9 mouse cellular contexts compared by ENCODE assay signal in the genomic region with DNA sequence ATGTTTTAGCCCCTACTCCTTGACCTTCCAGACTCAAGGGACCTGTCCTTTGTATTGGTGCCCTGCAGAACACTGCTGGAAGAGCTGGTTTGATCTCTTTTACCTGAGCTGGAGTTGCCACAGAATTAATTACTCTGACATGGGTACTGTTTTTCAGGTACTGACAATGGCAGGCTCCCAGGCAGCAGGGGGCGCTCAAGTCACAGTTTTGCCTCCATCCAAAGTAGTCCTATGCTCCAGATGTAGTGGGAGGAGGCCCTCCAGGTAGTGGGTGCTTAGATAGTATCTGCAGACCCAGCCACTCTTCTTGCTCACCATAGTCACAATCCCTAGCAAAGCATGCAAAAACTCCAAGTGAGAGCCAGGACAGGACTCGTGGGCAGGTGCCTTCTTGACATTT. TPM values are rescaled to one million over a fixed set of nuclear protein-coding genes. Genes with fewer than 3 reads are reported as not detected.
DNase-seq lines count a peak whose midpoint lies in the region; ATAC-seq and TF ChIP-seq lines count a peak whose summit lies in the region.
"Had no signal": no experiment of that assay in that cellular context is flagged by ENCODE, and none has a peak within 500 bp of the region (broad histone marks: within the 10 kb centered on the region; RNA-seq: fewer than 3 reads in every experiment).

No protein-coding gene starts in this region.

- H3K36me3 ChIP-seq in forebrain, embryonic 14.5 days (ENCODE audit: control insufficient read depth, insufficient read depth, low read length) = peaks cover 50% of the 10 kb centered on the region
- peaks cover 3% of the 10 kb centered on the region; the same call in 1 of the 2 replicates for H3K36me3 ChIP-seq in forebrain, embryonic 16.5 days (ENCODE audit: control insufficient read depth, insufficient read depth)
- peaks cover 7% of the 10 kb centered on the region; the same call in 1 of the 2 replicates for H3K36me3 ChIP-seq in midbrain, postnatal 0 days (ENCODE audit: insufficient read depth, low read length)

- H3K27me3 ChIP-seq in forebrain, embryonic 14.5 days (replicated peaks; ENCODE audit: control insufficient read depth, insufficient read depth, low read length) = no peaks in the 10 kb centered on the region
- no peaks in the 10 kb centered on the region for H3K27me3 ChIP-seq in forebrain, embryonic 16.5 days (replicated peaks; ENCODE audit: control insufficient read depth, insufficient read depth, low read length)
- H3K27me3 ChIP-seq in midbrain, postnatal 0 days (ENCODE audit: insufficient read depth, low read length) = no peaks in the 10 kb centered on the region

- H3K4me3 ChIP-seq in forebrain, embryonic 14.5 days (ENCODE audit: low read depth, low read length) = no peak overlapping the region
- no peak overlapping the region for H3K4me3 ChIP-seq in forebrain, embryonic 16.5 days (replicated peaks; ENCODE audit: low read length)
- no peak overlapping the region for H3K4me3 ChIP-seq in bone marrow macrophage, adult 2 months (ENCODE audit: insufficient read depth, low read length)
- no peak overlapping the region for H3K4me3 ChIP-seq in midbrain, postnatal 0 days (ENCODE audit: low read depth, low read length)
- H3K4me3 ChIP-seq: myocyte had no signal

- no peaks in the 10 kb centered on the region for H3K9me3 ChIP-seq in forebrain, embryonic 14.5 days (replicated peaks; ENCODE audit: control insufficient read depth, low read length)
- H3K9me3 ChIP-seq in forebrain, embryonic 16.5 days (ENCODE audit: control insufficient read depth, low read length) = no peaks in the 10 kb centered on the region
- no peaks in the 10 kb centered on the region for H3K9me3 ChIP-seq in midbrain, postnatal 0 days (ENCODE audit: low read length)

- no peak for ATAC-seq in forebrain, embryonic 14.5 days
- no peak for ATAC-seq in forebrain, embryonic 16.5 days
- ATAC-seq in erythroblast, adult 5-6 weeks (replicated peaks; ENCODE audit: low FRiP score, poor library complexity, severe bottlenecking) = peak; percentile 68
- no peak for ATAC-seq in midbrain, postnatal 0 days (ENCODE audit: low FRiP score)

- TF ChIP-seq POLR2A in bone marrow macrophage, adult 2 months (IDR thresholded peaks at IDR 0.05; ENCODE audit: borderline replicate concordance, low read depth, low read length) = no peak

- H3K4me2 ChIP-seq in forebrain, embryonic 14.5 days (ENCODE audit: low read length) = no peak overlapping the region
- H3K4me2 ChIP-seq in forebrain, embryonic 16.5 days (ENCODE audit: low read length) = no peak overlapping the region
- H3K4me2 ChIP-seq in midbrain, postnatal 0 days (ENCODE audit: low read depth, low read length, poor library complexity, severe bottlenecking) = no peak overlapping the region

- H3K4me1 ChIP-seq in forebrain, embryonic 14.5 days (ENCODE audit: control insufficient read depth, insufficient read depth, low read length) = peaks cover 4% of the 10 kb centered on the region
- H3K4me1 ChIP-seq in forebrain, embryonic 16.5 days (replicated peaks; ENCODE audit: control insufficient read depth, insufficient read depth, low read length) = peaks cover 15% of the 10 kb centered on the region
- peaks cover 6% of the 10 kb centered on the region for H3K4me1 ChIP-seq in bone marrow macrophage, adult 2 months (ENCODE audit: control insufficient read depth, insufficient read depth, low read length)
- no peaks in the 10 kb centered on the region for H3K4me1 ChIP-seq in midbrain, postnatal 0 days (ENCODE audit: insufficient read depth, low read length)

- no peak overlapping the region for H3K27ac ChIP-seq in forebrain, embryonic 14.5 days (ENCODE audit: low read depth, low read length)
- H3K27ac ChIP-seq in forebrain, embryonic 16.5 days (ENCODE audit: low read length) = no peak overlapping the region
- H3K27ac ChIP-seq in bone marrow macrophage, adult 2 months (ENCODE audit: insufficient read depth, low read depth, low read length) = no peak overlapping the region
- H3K27ac ChIP-seq in midbrain, postnatal 0 days (ENCODE audit: low read depth, low read length) = no peak overlapping the region

- peak; percentile 63 for DNase-seq in forebrain, embryonic 14.5 days (ENCODE audit: low spot score)
- DNase-seq in induced T-regulatory cell, adult 2 months (ENCODE audit: low read depth) = peak; percentile 76
- DNase-seq in left cerebral cortex, adult 9 months (ENCODE audit: low spot score in 2 of 2) = peak; percentile 23 to 79
- peak; percentile 58 for DNase-seq in midbrain, postnatal 0 days (ENCODE audit: low spot score)
- DNase-seq in spleen, postnatal 36 days (ENCODE audit: low spot score in 2 of 2) = peak; percentile 55 to 66

- TF ChIP-seq CTCF in bone marrow macrophage, adult 2 months (IDR thresholded peaks at IDR 0.05; ENCODE audit: low read depth, low read length) = peak; percentile 94
- peak; percentile 79 for TF ChIP-seq CTCF in midbrain, postnatal 0 days (IDR thresholded peaks at IDR 0.05)

- 33% methylated on average over 2 of the region's 2 CpGs for WGBS in forebrain, embryonic 14.5 days
- WGBS in forebrain, embryonic 16.5 days = 41% methylated on average over 2 of the region's 2 CpGs
- WGBS in midbrain, postnatal 0 days = 43% methylated on average over 2 of the region's 2 CpGs

- no peak overlapping the region for H3K9ac ChIP-seq in forebrain, embryonic 14.5 days (ENCODE audit: low read length)
- no peak overlapping the region for H3K9ac ChIP-seq in forebrain, embryonic 16.5 days (replicated peaks; ENCODE audit: low read depth, low read length)
- no peak overlapping the region for H3K9ac ChIP-seq in midbrain, postnatal 0 days (replicated peaks; ENCODE audit: low read length, poor library complexity, severe bottlenecking)

RNA-seq across cellular contexts. Expression of gene Rgs12, which starts 36.6 kb away (rescaled TPM):
- 37.2 and 37.4 TPM in 2 replicates for polyA plus RNA-seq in forebrain, embryonic 14.5 days (2014; fragmentation: Nextera tagmentation; extraction: Ambion mirVana)
- polyA plus RNA-seq in forebrain, embryonic 16.5 days (2015; fragmentation: Nextera tagmentation; extraction: Ambion mirVana) = 60.8 and 62.4 TPM in 2 replicates
- 4.4 and 6.4 TPM in 2 replicates for polyA plus RNA-seq in bone marrow macrophage, adult 2 months (2012; ENCODE audit: insufficient read depth, insufficient read length, missing spikeins)
- total RNA-seq in erythroblast, adult 5-6 weeks (2015; ENCODE audit: low replicate concordance) = 6.7 and 13.6 TPM in 2 replicates
- 23.3 and 25.0 TPM in 2 replicates for total RNA-seq in erythroblast, adult 5-6 weeks (2017; ENCODE audit: low replicate concordance)
- 54.8 and 60.8 TPM in 2 replicates for total RNA-seq in midbrain, postnatal 0 days (2014; rRNA removed)
- 29.9 and 30.5 TPM in 2 replicates for polyA plus RNA-seq in midbrain, postnatal 0 days (2015; fragmentation: Nextera tagmentation; extraction: Ambion mirVana)

RNA-seq across cellular contexts. Expression of gene Hgfac, which starts 55.4 kb away (rescaled TPM):
- 0.72 TPM in 1 of 2 replicates, not detected in the other for polyA plus RNA-seq in forebrain, embryonic 14.5 days (2014; fragmentation: Nextera tagmentation; extraction: Ambion mirVana)
- polyA plus RNA-seq in forebrain, embryonic 16.5 days (2015; fragmentation: Nextera tagmentation; extraction: Ambion mirVana) = 0.55 and 0.56 TPM in 2 replicates
- not detected in 2 replicates for polyA plus RNA-seq in bone marrow macrophage, adult 2 months (2012; ENCODE audit: insufficient read depth, insufficient read length, missing spikeins)
- not detected in 2 replicates for total RNA-seq in erythroblast, adult 5-6 weeks (2015; ENCODE audit: low replicate concordance)
- not detected in 2 replicates for total RNA-seq in erythroblast, adult 5-6 weeks (2017; ENCODE audit: low replicate concordance)
- total RNA-seq in midbrain, postnatal 0 days (2014; rRNA removed) = 0.11 and 0.71 TPM in 2 replicates
- polyA plus RNA-seq in midbrain, postnatal 0 days (2015; fragmentation: Nextera tagmentation; extraction: Ambion mirVana) = 0.23 TPM in 1 of 2 replicates, not detected in the other
